ENCODE assay signal across 12 mouse cellular contexts in genomic region chr3:19061488-19062248, GRCm38 (mm10).
DNase-seq lines count a peak whose midpoint lies in the region; ATAC-seq and TF ChIP-seq lines count a peak whose summit lies in the region.
"Had no signal": no experiment of that assay in that cellular context is flagged by ENCODE, and none has a peak within 500 bp of the region (broad histone marks: within the 10 kb centered on the region; RNA-seq: fewer than 3 reads in every experiment).

No protein-coding gene starts in this region.

- no peaks in the 10 kb centered on the region for H3K4me1 ChIP-seq in kidney, postnatal 0 days (replicated peaks; ENCODE audit: insufficient read depth, low read length)
- H3K4me1 ChIP-seq in hindbrain, embryonic 15.5 days (replicated peaks) = no peaks in the 10 kb centered on the region
- peaks cover 11% of the 10 kb centered on the region; the same call in 1 of the 2 replicates for H3K4me1 ChIP-seq in neural tube, embryonic 13.5 days (replicated peaks)
- H3K4me1 ChIP-seq: limb, embryonic 15.5 days had no signal

- H3K27me3 ChIP-seq in kidney, postnatal 0 days (ENCODE audit: insufficient read depth, low read length) = no peaks in the 10 kb centered on the region
- H3K27me3 ChIP-seq in hindbrain, embryonic 15.5 days = peaks cover 4% of the 10 kb centered on the region; the same call in 1 of the 2 replicates
- 0 out of 2 replicates have a peak, but pooled peaks cover 10% of the 10 kb centered on the region for H3K27me3 ChIP-seq in neural tube, embryonic 13.5 days
- H3K27me3 ChIP-seq: limb, embryonic 15.5 days had no signal

- 34% methylated on average over 12 of the region's 14 CpGs for WGBS in kidney, postnatal 0 days
- 45% methylated on average over 13 of the region's 14 CpGs for WGBS in hindbrain, embryonic 15.5 days
- WGBS in neural tube, embryonic 13.5 days = 35% methylated on average over 14 of the region's 14 CpGs

- no peak for TF ChIP-seq CTCF in kidney, postnatal 0 days (IDR thresholded peaks at IDR 0.05; ENCODE audit: low read depth)

- H3K4me2 ChIP-seq in kidney, postnatal 0 days (ENCODE audit: low read length) = no peak overlapping the region
- no peak overlapping the region for H3K4me2 ChIP-seq in hindbrain, embryonic 15.5 days
- no peak overlapping the region for H3K4me2 ChIP-seq in neural tube, embryonic 13.5 days
- H3K4me2 ChIP-seq: heart, embryonic 15.5 days; limb, embryonic 15.5 days had no signal

- H3K27ac ChIP-seq in kidney, postnatal 0 days = no peak overlapping the region
- H3K27ac ChIP-seq in hindbrain, embryonic 15.5 days (replicated peaks) = no peak overlapping the region
- H3K27ac ChIP-seq in neural tube, embryonic 13.5 days (replicated peaks) = no peak overlapping the region
- H3K27ac ChIP-seq: heart, embryonic 15.5 days; limb, embryonic 15.5 days had no signal

- peak; percentile 0 for DNase-seq in cerebellum, adult 11 months
- DNase-seq in cerebellum, postnatal 4 days (ENCODE audit: low spot score in 2 of 2) = no peak
- no peak for DNase-seq in kidney, postnatal 0 days (ENCODE audit: low spot score)
- no peak for DNase-seq in kidney, adult 11 months
- no peak for DNase-seq in thymus, postnatal 0 days (ENCODE audit: low spot score)
- DNase-seq in ovary, postnatal 14 days (ENCODE audit: low spot score) = no peak
- DNase-seq: spleen, adult 18-20 months; thymus, postnatal 4 days had no signal

- H3K9ac ChIP-seq in kidney, postnatal 0 days (ENCODE audit: low read depth, low read length) = no peak overlapping the region
- H3K9ac ChIP-seq in hindbrain, embryonic 15.5 days = no peak overlapping the region
- no peak overlapping the region for H3K9ac ChIP-seq in neural tube, embryonic 13.5 days
- H3K9ac ChIP-seq: heart, embryonic 15.5 days; limb, embryonic 15.5 days had no signal

- H3K36me3 ChIP-seq in kidney, postnatal 0 days (ENCODE audit: insufficient read depth, low read length) = no peaks in the 10 kb centered on the region
- H3K36me3 ChIP-seq in hindbrain, embryonic 15.5 days = no peaks in the 10 kb centered on the region
- no peaks in the 10 kb centered on the region for H3K36me3 ChIP-seq in neural tube, embryonic 13.5 days
- H3K36me3 ChIP-seq: heart, embryonic 15.5 days; limb, embryonic 15.5 days had no signal

- no peaks in the 10 kb centered on the region for H3K9me3 ChIP-seq in kidney, postnatal 0 days (replicated peaks; ENCODE audit: low read length)
- no peaks in the 10 kb centered on the region for H3K9me3 ChIP-seq in hindbrain, embryonic 15.5 days
- no peaks in the 10 kb centered on the region for H3K9me3 ChIP-seq in neural tube, embryonic 13.5 days
- H3K9me3 ChIP-seq: heart, embryonic 15.5 days; limb, embryonic 15.5 days had no signal

- peak; percentile 65 for ATAC-seq in kidney, postnatal 0 days (replicated peaks; ENCODE audit: low FRiP score, low read depth)
- ATAC-seq in hindbrain, embryonic 15.5 days (ENCODE audit: low FRiP score, low read depth) = peak; percentile 78
- peak; percentile 83 for ATAC-seq in neural tube, embryonic 13.5 days (ENCODE audit: low read depth)

- no peak overlapping the region for H3K4me3 ChIP-seq in kidney, postnatal 0 days (replicated peaks; ENCODE audit: low read depth, low read length)
- H3K4me3 ChIP-seq in hindbrain, embryonic 15.5 days = no peak overlapping the region
- H3K4me3 ChIP-seq in neural tube, embryonic 13.5 days = no peak overlapping the region
- H3K4me3 ChIP-seq: heart, embryonic 15.5 days; limb, embryonic 15.5 days had no signal
